Mouse (Mus musculus) left cerebral cortex, postnatal 10 days (tissue): Measurements from ENCODE around the gene Btbd8. TPM values are rescaled to one million over a fixed set of nuclear protein-coding genes. Genes with fewer than 3 reads are reported as not detected.

Source experiments
- DNase-seq, 2 experiments: peaks; one replicate each; pipeline ENCODE4 v3.0.0; 2021 to 2022; ENCODE audit warnings: low spot score in 2 of 2, mixed read lengths in 1 of 2; ENCODE audit errors: extremely low spot score in 1 of 2
- intact Hi-C: fragments of 180-260 bp; cut with DNase I; formaldehyde crosslinking; loops from one replicate; pipeline ENCODE4 v1.15.1; 2025
- total RNA-seq, 2 experiments: library from RNA; stranded (reverse); gene quantifications; 2 replicates each; pipeline ENCODE4 v1.2.3; 2021

The Btbd8 gene
- 100 to 1,000 TPM; 113 to 116 TPM for total RNA-seq

DNA sequence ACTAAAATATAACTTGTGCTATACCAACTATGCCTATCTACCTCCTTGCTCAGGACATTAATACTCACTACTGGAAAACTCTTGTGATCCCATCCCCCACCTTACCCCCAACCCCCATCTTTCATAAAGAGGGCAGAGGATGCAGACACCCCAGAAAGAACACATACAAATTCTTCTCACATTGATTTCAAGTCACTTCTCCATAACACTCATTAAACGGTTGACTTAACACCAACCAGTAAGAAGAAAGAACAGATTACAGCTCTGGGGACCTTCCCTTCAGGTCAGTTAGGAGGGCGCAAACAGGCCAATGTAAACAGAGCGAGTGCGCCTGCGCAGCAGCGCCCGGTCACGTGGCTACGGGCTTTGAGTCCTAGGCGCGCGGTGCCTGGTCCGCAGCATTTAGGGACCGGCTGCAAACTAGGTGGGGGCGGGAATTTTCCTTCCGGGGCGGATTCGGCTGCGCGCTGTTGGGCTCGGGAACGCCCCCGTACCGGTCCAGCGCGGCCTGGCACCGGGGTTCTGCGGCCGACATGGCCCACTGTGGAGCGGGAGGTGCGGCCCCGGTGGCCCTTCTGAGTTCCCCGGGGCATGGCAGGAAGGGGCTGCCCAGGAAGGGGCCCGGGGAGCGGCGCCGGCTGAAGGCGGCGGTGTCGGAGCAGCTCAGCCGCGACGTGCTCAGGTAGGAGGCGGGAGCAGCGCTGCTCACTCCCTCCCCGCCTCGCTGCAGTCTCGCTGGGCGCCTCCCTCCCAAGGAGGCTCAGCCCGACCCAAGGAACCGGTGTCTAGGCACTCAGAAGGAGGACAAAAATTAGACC, at the start of gene Btbd8:
Gene Btbd8 (plus strand): TSS at position 534 of the 818 bp plus-strand sequence.
- intact Hi-C loops: no loop called here
- peak; percentile 87 to 96 for DNase-seq

DNA sequence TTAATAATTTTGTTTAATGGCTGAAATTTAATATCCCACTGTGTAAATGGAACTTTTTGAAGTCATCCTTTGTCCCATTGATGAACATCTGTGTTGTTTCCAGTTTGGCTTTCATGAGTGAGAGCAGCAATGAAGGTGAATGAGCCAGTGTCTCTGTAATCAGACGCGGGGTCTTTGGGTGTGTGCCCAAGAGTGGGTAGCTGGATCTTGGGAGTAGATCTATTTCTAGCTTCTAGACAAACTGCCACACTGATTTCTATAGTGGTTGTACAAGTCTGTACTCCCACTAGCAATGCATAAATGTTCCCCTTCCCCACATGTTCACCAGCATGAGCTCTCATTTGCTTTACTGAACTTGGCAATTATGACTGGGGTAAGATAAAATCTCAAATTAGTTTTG, 48.4 kb upstream of the Btbd8 start:
- no peak for DNase-seq
- intact Hi-C loops: no loop called here

DNA sequence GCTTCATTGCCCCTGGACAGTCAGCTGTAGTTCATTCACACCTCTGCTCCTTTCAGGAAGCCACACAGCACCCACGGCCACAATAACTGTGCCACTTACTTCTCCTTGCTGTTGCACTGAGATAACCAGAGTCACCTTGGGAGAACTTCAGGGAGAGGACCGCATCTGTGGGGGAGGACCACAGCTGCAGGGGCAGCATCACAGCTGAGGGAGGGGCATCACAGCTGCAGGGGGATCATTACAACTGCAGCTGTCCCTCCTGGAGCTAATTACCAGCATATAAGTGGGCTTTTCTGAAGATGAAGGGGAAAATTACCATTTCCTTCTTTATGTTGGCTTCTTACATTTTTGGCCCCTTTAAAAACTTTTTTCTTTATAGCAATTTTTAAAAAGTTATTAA, 43.4 kb upstream of the Btbd8 start:
- intact Hi-C loops: no loop called here
- DNase-seq: no peak

DNA sequence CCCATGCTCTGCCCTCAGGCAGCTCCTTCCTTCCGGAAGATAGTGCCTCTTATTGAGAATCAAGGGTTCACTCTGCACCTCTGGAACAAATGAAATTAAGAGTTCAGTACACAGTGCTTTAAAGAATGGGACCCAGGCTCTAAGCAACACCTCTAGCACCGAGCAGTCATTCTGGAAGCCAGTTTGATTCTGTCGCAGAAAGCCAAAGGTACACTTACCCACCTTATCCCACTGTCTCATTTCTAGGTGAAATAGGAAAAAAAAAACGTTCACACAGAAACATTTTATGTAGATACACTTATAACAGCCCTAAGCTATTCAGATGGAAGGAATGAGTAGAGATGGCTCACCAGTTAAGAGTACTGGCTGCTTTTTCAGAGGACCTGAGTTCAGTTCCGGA, 35.4 kb upstream of the Btbd8 start, which contains the start of gene Ephx4:
Gene Ephx4 (plus strand): TSS at position 301 of the 400 bp plus-strand sequence.
- no peak for DNase-seq
- intact Hi-C loops: no loop called here

DNA sequence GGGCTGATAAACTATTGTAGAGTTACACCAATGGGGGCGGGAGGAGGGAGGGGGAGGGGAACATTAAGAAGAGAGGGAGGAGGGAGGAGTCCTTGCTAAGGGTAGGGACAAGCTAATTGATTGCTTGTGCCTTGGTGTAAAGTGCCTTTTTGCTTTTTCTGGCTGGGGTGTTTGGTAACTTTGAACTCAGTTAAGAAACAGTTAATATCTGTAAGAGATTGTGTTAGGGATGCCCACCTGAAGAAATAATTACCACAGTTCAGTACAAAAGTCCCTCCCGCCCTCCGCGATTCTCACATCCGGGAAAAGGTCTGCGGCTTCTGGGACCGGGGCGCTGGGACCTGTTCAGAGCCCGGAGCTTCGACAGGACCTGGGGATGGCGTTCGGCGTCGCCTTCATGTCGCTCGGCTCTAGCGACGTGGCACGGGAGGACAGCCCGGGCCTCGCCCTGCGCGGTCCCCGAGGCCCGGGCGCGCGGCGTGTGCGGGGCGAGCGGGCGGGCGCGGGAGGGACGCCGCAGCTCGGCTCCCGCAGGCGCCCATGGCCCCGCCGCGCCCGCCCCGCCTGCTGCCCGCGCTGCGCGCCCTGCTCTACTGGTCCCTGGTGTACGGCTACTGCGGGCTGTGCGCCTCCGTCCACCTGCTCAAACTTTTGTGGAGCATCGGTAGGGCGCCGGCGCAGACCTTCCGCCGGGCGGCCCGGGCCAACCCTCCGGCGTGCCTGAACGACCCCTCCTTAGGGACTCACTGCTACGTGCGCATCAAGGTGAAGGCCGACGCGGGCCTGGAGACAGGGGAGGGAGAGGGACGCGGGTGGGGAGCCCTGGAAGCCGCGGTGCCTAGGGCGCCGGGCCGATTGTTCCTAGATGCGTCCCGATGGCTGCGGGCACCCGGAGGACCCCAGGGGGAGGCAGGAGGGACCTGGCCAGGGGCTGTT, 34.5 kb upstream of the Btbd8 start:
- peak in 1 of 2 experiments; percentile 55 for DNase-seq
- intact Hi-C loops: no loop called here

DNA sequence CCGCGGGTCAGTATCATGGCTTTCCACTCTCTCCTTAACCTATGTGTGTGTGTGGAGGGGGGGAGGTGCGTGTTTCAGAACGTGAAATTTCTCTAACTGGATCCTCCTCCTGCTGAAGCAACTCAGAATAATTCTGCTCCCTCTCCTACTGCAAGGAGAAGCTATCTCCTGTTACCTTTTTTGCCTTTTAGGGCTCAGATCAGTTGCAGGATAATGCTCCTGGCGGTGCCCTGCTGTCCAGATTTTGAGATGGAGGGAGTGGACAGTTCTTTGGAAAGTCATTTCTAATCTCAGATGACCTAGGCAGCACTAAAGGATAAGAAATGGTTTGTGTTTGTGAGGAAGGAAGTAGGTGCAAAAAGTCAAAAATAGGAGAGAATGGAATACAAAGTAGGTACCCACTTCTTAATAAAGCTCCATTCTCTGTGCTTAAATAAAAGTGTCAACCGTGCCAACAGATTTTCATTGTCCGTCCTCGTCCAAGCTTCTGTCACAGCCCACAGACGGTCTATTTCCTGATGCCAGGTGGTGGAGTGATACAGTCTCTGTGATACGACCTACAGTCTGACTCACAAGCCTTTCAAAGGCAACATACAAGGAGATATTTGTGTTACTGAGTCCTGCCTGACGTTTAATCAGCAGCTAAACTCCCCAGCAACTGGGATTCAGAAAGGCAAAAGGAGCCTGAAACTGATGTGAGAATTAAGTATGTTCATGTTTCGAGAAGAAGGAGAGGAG, 33.7 kb upstream of the Btbd8 start:
- no peak for DNase-seq
- intact Hi-C loops: no loop called here

DNA sequence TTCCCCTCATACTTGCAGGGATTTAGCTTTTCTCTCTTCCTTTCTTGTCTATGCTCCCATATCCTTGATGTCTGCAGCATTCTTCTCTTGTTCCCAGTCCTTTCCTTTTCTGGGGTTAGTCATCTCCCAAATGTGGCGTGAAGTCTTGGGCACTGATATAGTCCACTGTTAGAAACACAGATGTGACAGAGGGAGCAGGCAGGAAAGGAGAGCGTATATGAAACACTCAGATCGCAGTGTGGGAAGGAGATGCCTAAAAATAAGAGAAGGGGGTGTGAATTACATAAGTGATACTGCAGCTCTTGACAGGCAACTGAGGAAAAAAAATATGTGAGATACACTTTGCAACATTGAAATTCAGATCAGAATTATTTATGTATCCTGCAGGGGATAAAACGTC, 32.4 kb upstream of the Btbd8 start:
- peak in 1 of 2 experiments; percentile 60 for DNase-seq
- intact Hi-C loops: no loop called here

DNA sequence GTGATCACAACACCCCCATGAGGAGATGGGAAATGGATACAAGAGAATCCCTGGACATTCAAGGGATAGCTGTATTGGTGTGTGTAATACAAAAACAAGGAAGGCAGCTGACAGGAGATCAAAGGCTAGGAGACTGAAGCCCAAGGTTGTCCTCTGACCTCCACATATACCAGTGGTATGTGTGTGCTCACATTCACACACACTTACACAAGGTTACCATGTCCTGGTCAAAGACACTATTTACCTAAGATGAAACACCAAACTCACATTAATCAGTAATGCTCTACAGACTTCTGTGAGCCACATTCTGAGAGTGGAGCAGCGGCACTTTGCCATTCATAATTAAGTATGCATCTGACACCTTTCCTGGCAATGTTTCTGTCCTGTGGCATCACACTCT, 27.5 kb upstream of the Btbd8 start:
- intact Hi-C loops: no loop called here
- no peak for DNase-seq

DNA sequence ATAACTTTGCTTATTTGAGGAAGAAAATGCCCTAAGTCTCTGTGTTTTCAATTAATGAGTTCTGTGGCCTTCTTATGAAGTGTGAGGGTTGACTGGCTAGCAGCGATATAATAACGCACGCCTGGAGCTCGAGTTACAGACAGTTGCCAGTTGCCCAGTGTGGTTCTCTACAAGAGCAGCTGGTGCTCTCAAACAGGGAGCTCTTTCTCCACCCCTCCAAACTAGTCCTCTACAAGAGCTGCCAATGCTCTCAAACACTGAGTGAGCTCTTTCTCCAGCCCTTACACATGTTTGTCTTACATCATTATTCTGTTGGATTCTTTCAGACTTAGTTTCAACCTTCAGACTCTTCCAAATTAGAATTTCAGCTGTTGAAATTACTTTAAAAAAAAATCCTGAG, 26.5 kb upstream of the Btbd8 start:
- no peak for DNase-seq
- intact Hi-C loops: no loop called here

DNA sequence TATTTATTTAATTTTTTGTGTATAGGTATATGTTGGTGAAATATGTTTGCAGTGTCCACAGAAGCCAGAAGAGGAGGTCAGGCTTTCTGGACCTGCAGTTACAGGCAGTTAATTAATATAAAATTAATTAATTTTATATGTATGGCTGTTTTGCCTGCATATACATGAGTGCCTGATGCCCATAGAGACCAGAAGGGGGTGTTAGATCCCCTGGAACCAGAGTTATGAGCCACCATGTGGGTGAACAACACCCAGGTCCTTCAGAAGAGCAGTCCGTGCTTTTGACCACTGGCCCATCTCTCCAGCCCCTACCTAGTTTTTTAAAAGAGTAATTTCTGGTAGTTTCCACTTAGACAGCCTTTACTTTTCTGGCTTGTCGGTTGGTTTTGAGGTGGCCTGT, 25.5 kb upstream of the Btbd8 start:
- intact Hi-C loops: no loop called here
- DNase-seq: no peak

DNA sequence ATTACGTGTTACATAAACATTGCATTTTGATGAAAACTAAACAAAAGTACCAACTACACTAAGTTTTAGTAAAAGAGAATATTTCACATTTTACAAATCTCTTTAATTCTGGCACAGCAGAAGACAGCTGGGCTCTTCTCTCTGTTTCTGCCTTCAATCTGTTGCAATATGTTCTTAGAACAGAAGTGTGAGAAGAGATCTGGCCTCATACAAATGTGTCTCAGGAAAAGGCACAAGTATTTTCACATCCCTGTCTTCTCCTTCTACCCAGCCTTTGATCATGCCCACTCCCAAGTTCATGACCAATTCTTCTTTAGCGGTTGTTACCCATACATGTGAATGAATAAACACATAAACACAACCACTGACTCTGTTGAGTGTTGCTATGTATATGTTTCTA, 22.7 kb upstream of the Btbd8 start:
- no peak for DNase-seq
- intact Hi-C loops: no loop called here

DNA sequence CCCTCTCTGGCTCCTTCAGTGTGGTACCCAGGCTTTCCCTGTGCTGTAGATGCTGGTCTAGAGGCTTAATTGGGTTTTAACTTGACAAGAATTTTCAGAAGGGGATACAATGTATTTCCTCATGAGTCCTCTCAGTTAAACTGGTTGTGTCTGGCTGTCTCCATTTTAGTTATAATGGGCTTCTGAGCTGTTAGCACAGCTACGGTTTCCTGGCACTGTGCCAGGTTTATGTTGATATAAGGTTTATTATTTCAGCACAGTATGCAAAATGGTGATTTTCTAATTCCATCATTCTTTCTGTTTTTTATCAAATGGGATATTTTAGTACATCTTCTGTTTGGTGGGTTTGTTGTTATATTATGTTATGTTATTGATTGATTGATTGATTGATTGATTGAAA, 16.1 kb upstream of the Btbd8 start:
- intact Hi-C loops: no loop called here
- no peak for DNase-seq

DNA sequence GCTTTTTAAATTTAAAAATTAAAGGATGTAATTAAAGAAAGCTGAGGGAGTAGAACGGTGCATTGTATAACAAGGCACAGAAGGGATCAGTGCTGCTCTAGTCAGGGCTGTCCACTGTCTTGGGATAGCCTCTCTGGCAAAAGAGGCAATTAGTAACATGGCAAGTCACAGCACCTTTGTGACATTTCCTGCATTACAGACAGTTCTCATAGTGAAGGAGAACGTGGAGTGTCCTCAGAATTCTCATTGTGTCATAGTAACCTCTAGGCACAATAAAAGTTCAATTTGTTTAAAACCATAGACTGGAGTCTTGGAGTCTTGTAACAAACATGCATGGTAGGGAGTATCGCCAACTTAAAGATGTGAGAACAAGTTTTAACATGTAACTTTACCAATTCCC, 6.5 kb upstream of the Btbd8 start, which contains the start of gene Lpcat2b:
Gene Lpcat2b (plus strand): TSS at position 301 of the 400 bp plus-strand sequence.
- intact Hi-C loops: no loop called here
- no peak for DNase-seq

DNA sequence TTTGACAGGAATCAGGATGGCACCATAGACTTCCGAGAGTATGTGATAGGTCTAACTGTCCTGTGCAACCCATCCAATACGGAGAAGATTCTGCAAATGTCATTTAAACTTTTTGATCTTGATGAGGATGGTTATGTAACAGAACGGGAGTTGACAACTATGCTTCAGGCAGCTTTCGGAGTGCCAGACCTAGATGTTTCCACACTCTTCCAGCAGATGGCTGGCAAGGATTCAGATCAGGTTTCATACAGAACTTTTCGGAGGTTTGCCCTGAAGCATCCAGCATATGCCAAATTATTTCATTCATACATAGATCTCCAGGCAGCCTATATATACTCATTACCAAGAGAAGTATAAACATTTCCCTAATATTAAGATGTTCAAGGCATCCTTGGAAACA, 3.8 kb upstream of the Btbd8 start:
- intact Hi-C loops: no loop called here
- no peak for DNase-seq

DNA sequence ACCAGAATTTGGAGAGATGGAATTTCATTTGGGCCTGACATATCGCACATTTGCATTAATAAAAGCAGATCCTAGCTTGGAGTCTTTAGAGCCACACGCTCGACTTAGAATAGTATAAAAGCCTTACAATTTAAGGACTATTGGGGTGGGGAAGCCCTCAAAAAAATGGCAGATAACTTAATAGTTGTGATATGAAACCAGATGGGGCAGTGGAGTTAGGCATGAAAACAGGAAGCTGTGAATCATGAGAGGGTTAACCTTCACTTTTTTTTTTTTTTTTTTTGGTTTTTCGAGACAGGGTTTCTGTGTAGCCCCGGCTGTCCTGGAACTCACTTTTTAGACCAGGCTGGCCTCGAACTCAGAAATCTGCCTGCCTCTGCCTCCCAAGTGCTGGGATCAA, 1.6 kb upstream of the Btbd8 start:
- DNase-seq: no peak
- intact Hi-C loops: no loop called here

DNA sequence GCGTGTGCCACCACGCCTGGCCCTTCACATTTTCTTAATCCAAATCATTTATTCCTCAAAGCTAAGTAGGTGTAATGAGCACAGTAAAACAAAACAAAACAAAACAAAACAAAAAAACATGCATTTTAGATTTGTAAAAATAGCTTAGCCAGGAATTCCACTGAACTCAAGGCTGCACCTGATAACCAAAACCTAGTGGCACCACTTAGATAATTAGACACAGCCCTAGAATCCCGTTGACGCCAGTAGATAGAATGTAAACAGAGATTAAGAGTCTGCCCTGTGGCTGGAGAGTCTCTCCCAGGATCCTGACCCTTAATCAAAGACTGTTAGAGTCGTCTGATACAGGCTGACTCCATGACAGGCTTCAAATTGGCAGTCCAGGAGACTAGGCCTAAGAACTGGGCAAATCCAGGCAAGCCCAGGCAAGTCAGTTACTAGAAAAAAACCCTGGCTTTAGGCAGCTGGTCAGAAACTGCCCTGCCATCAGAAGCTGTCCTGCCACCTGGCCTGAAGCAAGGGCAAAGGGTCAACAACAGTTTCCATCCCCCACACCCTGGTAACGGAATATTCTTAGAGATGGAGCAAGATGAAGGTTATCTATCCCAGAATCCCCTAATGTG, 1.1 kb upstream of the Btbd8 start:
- intact Hi-C loops: no loop called here
- DNase-seq: no peak

DNA sequence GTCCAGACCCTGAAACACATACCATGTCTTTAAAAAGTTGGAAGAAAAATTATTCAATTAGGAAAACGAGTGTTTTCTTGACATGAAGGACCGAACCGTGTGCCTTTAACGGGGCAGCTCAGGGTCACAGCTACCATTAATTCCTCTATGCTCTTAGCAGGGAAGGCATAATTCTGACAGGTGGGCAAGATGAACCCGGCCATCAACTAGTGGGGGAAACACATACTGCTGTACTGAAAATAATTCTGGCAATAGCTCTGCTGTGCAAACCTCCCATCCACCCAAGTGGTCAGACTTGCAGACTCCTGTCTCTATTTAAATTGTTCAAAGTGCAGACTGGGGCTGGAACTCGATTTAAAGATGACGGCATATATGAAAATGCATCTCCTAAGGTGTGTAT, 556 bp downstream of the Btbd8 start:
- intact Hi-C loops: no loop called here
- no peak for DNase-seq

DNA sequence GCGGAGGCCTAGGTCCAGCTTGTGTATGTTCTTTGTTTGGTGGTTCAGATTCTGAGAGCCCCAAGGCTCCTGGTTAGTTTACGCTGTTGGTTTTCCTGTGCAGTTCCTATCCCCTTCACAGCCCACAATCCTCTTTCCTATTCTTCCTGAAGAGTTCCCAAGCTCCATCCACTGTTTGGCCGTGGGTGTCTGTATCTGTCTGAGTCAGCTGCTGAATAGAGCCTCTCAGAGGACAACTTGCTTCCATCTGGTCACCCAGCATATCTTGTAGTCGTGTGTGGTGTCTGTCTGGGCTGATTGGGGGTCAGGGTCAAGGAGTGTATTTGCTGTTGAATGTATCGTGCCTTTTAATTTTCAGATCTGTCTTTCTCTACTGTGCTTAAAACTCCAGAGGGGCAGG, 4.1 kb downstream of the Btbd8 start:
- no peak for DNase-seq

DNA sequence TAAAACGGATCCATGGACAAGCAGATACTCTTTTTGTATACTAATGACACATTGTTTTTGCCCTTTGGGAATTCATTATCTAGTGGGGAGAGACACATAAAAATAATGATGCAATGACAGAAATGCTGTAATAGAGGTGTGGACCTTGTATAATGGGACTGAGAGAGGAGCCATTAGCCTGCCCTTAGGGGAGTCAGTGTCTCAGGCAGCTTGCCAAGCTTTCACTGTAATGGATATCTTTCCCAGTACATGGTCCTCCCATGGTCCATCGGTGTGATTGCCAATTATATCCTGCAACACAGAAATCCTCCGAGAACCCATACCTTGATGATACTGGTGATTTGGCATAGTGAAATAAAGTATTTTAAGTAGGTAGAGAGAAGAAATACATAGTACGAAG, 6.5 kb downstream of the Btbd8 start:
- intact Hi-C loops: no loop called here
- no peak for DNase-seq

More for the DNA sequence above, 4.1 kb downstream of the Btbd8 start:
- intact Hi-C loops: no loop called here
